Comparison of ENCODE assay signal across 8 mouse cellular contexts in genomic region chr2:133550238-133550682, GRCm38 (mm10). TPM values are rescaled to one million over a fixed set of nuclear protein-coding genes. Genes with fewer than 3 reads are reported as not detected.
DNase-seq lines count a peak whose midpoint lies in the region; ATAC-seq lines count a peak whose summit lies in the region.

No protein-coding gene starts in this region.

- H3K9ac ChIP-seq in forebrain, embryonic 14.5 days (ENCODE audit: low read length), result no peak overlapping the region
- H3K9ac ChIP-seq in hindbrain, embryonic 16.5 days (ENCODE audit: low read depth, low read length), result no peak overlapping the region

- no peak overlapping the region for H3K27ac ChIP-seq in forebrain, embryonic 14.5 days (ENCODE audit: low read depth, low read length)
- no peak overlapping the region for H3K27ac ChIP-seq in hindbrain, embryonic 16.5 days (ENCODE audit: low read depth, low read length)

- H3K36me3 ChIP-seq in forebrain, embryonic 14.5 days (ENCODE audit: control insufficient read depth, insufficient read depth, low read length), result no peaks in the 10 kb centered on the region
- no peaks in the 10 kb centered on the region for H3K36me3 ChIP-seq in hindbrain, embryonic 16.5 days (ENCODE audit: control insufficient read depth, insufficient read depth, low read length)

- intact Hi-C loops in left cerebral cortex, postnatal 14 days (cut with DNase I), result loop anchor here (2.0 to 5.0 kb wide), 4 partner anchors 175 to 992 kb away; no protein-coding TSS in a partner anchor

- H3K27me3 ChIP-seq in forebrain, embryonic 14.5 days (replicated peaks; ENCODE audit: control insufficient read depth, insufficient read depth, low read length), result peaks cover 45% of the 10 kb centered on the region
- peaks cover 13% of the 10 kb centered on the region for H3K27me3 ChIP-seq in hindbrain, embryonic 16.5 days (replicated peaks; ENCODE audit: control insufficient read depth, insufficient read depth, low read length)

- ATAC-seq in monocyte, adult 5-6 weeks (replicated peaks; ENCODE audit: insufficient number of reproducible peaks, low FRiP score, low TSS enrichment, poor library complexity, severe bottlenecking), result no peak
- ATAC-seq in forebrain, embryonic 14.5 days, result 0 out of 2 replicates have a peak, but pooled peaks have one; percentile 16
- 0 out of 2 replicates have a peak, but pooled peaks have one; percentile 24 for ATAC-seq in hindbrain, embryonic 16.5 days

- peaks cover 9% of the 10 kb centered on the region for H3K4me1 ChIP-seq in forebrain, embryonic 14.5 days (ENCODE audit: control insufficient read depth, insufficient read depth, low read length)
- H3K4me1 ChIP-seq in hindbrain, embryonic 16.5 days (ENCODE audit: control insufficient read depth, insufficient read depth, low read depth, low read length), result peaks cover 18% of the 10 kb centered on the region

- no peaks in the 10 kb centered on the region for H3K9me3 ChIP-seq in forebrain, embryonic 14.5 days (replicated peaks; ENCODE audit: control insufficient read depth, low read length)
- no peaks in the 10 kb centered on the region for H3K9me3 ChIP-seq in hindbrain, embryonic 16.5 days (ENCODE audit: control insufficient read depth, low read length)

- H3K4me2 ChIP-seq in forebrain, embryonic 14.5 days (ENCODE audit: low read length), result no peak overlapping the region
- no peak overlapping the region for H3K4me2 ChIP-seq in hindbrain, embryonic 16.5 days (ENCODE audit: low read length)

- H3K4me3 ChIP-seq in forebrain, embryonic 14.5 days (ENCODE audit: low read depth, low read length), result no peak overlapping the region
- H3K4me3 ChIP-seq in hindbrain, embryonic 16.5 days (ENCODE audit: low read length), result no peak overlapping the region

- peak; percentile 22 to 43 for DNase-seq in monocyte, adult 2 months (ENCODE audit: low read depth in 1 of 2, low spot score in 2 of 2)
- DNase-seq in adrenal gland, postnatal 25 days, result peak; percentile 38
- DNase-seq in forebrain, embryonic 14.5 days (ENCODE audit: low spot score), result peak; percentile 90
- peak; percentile 81 to 83 for DNase-seq in left cerebral cortex, postnatal 14 days (ENCODE audit: low spot score in 2 of 2)
- DNase-seq in mesoderm, embryonic 11.5 days (ENCODE audit: low read depth, low spot score), result peak; percentile 78
- DNase-seq in yolk sac, embryonic 10.5 days (ENCODE audit: low spot score), result peak; percentile 45

- 30% methylated on average over 4 of the region's 4 CpGs for WGBS in forebrain, embryonic 14.5 days
- WGBS in hindbrain, embryonic 16.5 days, result 28% methylated on average over 4 of the region's 4 CpGs

RNA-seq across cellular contexts. Expression of gene Bmp2, which starts 1.7 kb away (rescaled TPM):
- not detected in 3 replicates for total RNA-seq in monocyte, adult 5-6 weeks (2017)
- 17.2 and 18.1 TPM in 2 replicates for total RNA-seq in adrenal gland, postnatal 25 days (2021)
- polyA plus RNA-seq in forebrain, embryonic 14.5 days (2014; fragmentation: Nextera tagmentation; extraction: Ambion mirVana), result 0.88 and 1.2 TPM in 2 replicates
- 2.5 and 3.0 TPM in 2 replicates for polyA plus RNA-seq in hindbrain, embryonic 16.5 days (2015; fragmentation: Nextera tagmentation; extraction: Ambion mirVana)
- 1 to 10 TPM; 5.1 TPM for total RNA-seq in left cerebral cortex, postnatal 14 days (2021)

Comparison
In these comparisons a context has a peak if more than half of its experiments do, and no peak if none do; other contexts are left out.
1. DNase-seq: peak in every context shown above with its lines; median percentile 90 in forebrain, embryonic 14.5 days; 82 in left cerebral cortex, postnatal 14 days; 78 in mesoderm, embryonic 11.5 days; 45 in yolk sac, embryonic 10.5 days; 38 in adrenal gland, postnatal 25 days; 32 in monocyte, adult 2 months.